Mouse (Mus musculus): ENCODE data around the gene Mrps16.

- TF ChIP-seq CTCF (IDR thresholded peaks at IDR 0.05; ENCODE audit: extremely low read depth, insufficient read depth, low read length) (no peak), POLR2A (IDR thresholded peaks at IDR 0.05; ENCODE audit: extremely low read depth, insufficient read depth, low read length) (peak; percentile 89)
These were observed 45.4 kb downstream of the Mrps16 start, which contains the start of the genes Ecd and Fam149b for GRCm38 (mm10) chr14:20347991-20348541.

Measured in cortical plate, adult 2 months (tissue).